Mouse (Mus musculus): ENCODE measurements around the gene Olfr1015.

The Olfr1015 gene

GRCm38 (mm10) chr2:85781717-85782116, at the start of gene Olfr1015:
TSS of gene Olfr1015 (plus strand) at chr2:85782017.
- no peak for DNase-seq (ENCODE audit: low read depth)

- no peak for DNase-seq (ENCODE audit: low read depth)
Observed at GRCm38 (mm10) chr2:85753822-85754221, 28.0 kb upstream of the Olfr1015 start.

- no peak for DNase-seq (ENCODE audit: low read depth)
Observed at GRCm38 (mm10) chr2:85762666-85763065, 19.2 kb upstream of the Olfr1015 start, which contains the start of gene Olfr1012. TSS of gene Olfr1012 (minus strand) at chr2:85762766.

GRCm38 (mm10) chr2:85766798-85767197, 15.0 kb upstream of the Olfr1015 start, which contains the start of gene Olfr1013:
TSS of gene Olfr1013 (plus strand) at chr2:85767098.
- DNase-seq (ENCODE audit: low read depth) = no peak

- no peak for DNase-seq (ENCODE audit: low read depth)
Observed at GRCm38 (mm10) chr2:85772413-85772812, 9.4 kb upstream of the Olfr1015 start, which contains the start of gene Olfr1014. TSS of gene Olfr1014 (plus strand) at chr2:85772713.

GRCm38 (mm10) chr2:85792331-85792730, 10.5 kb downstream of the Olfr1015 start:
- no peak for DNase-seq (ENCODE audit: low read depth)

- DNase-seq (ENCODE audit: low read depth) = no peak
Observed at GRCm38 (mm10) chr2:85802444-85802843, 20.6 kb downstream of the Olfr1015 start, which contains the start of gene Olfr1016. TSS of gene Olfr1016 (minus strand) at chr2:85802544.

- no peak for DNase-seq (ENCODE audit: low read depth)
Observed at GRCm38 (mm10) chr2:85804501-85804900, 22.7 kb downstream of the Olfr1015 start.

- no peak for DNase-seq (ENCODE audit: low read depth)
Observed at GRCm38 (mm10) chr2:85818179-85818578, 36.4 kb downstream of the Olfr1015 start, which contains the start of gene Olfr1018. TSS of gene Olfr1018 (plus strand) at chr2:85818479.

Data from naive thymus-derived CD4-positive, alpha-beta T cell, adult 2 months (primary cell).